Mouse (Mus musculus) forebrain, embryonic 13.5 days (tissue): ENCODE data around the gene Cadm4. TPM values are rescaled to one million over a fixed set of nuclear protein-coding genes. Genes with fewer than 3 reads are reported as not detected.
A peak's percentile ranks its signal among the peaks of the same experiment; 100 is the strongest.

Experiments
- ATAC-seq: fragments of 200-750 bp; cut with Nextera tagmentation; 2 replicates; pipeline ENCODE4 v1.8.0; 2017
- H3K27ac ChIP-seq: fragments of 300-500 bp; sonication (generic); 2 replicates; pipeline ENCODE4 v1.5.1; 2015; ENCODE audit warnings: inconsistent platforms, mild to moderate bottlenecking, moderate library complexity
- H3K27me3 ChIP-seq: fragments of 300-500 bp; sonication (generic); 2 replicates; pipeline ENCODE4 v1.6.1; 2015; ENCODE audit warnings: mild to moderate bottlenecking, inconsistent platforms
- H3K36me3 ChIP-seq: fragments of 300-500 bp; sonication (generic); 2 replicates; pipeline ENCODE4 v1.6.1; 2015; ENCODE audit warnings: mild to moderate bottlenecking, inconsistent platforms; ENCODE audit not compliant: poor library complexity, severe bottlenecking
- H3K4me1 ChIP-seq: fragments of 300-500 bp; sonication (generic); 2 replicates; pipeline ENCODE4 v1.6.1; 2015; ENCODE audit warnings: inconsistent platforms
- H3K4me2 ChIP-seq: fragments of 300-500 bp; sonication (generic); 2 replicates; pipeline ENCODE4 v1.6.1; 2015; ENCODE audit warnings: inconsistent platforms, mild to moderate bottlenecking, moderate library complexity
- H3K4me3 ChIP-seq: fragments of 300-500 bp; sonication (generic); 2 replicates; pipeline ENCODE4 v1.5.1; 2015; ENCODE audit warnings: mild to moderate bottlenecking, inconsistent platforms
- H3K9ac ChIP-seq: fragments of 300-500 bp; sonication (generic); 2 replicates; pipeline ENCODE4 v1.6.1; 2015; ENCODE audit warnings: mild to moderate bottlenecking, inconsistent platforms
- H3K9me3 ChIP-seq: fragments of 300-500 bp; sonication (generic); replicated peaks from 2 replicates; pipeline ENCODE4 v1.6.1; 2016; ENCODE audit warnings: inconsistent platforms
- WGBS: fragments of 180-500 bp; shearing (Covaris S2); methylation state at CpG from one replicate; pipeline ENCODE4 v1.1.7; 2015; 5-methylcytosine and 5-hydroxymethylcytosine counted together
- polyA plus RNA-seq: library from polyadenylated mRNA; unstranded; fragments of >200 nt; fragmentation: Nextera tagmentation; extraction: Ambion mirVana; gene quantifications from 2 replicates; pipeline ENCODE4 v1.2.1, GENCODE M21; 2015

Cadm4 gene
- polyA plus RNA-seq, 1 experiment from 2014 or later = 45.8 TPM

GRCm38 (mm10) chr7:24451855-24452311, 29.9 kb upstream of the Cadm4 start, which contains the start of gene Irgc1:
TSS of gene Irgc1 (minus strand) at chr7:24452297.
- ATAC-seq = no peak
- WGBS = 92% methylated on average over 9 of the region's 9 CpGs
- no peaks in the 10 kb centered on the region for H3K4me1 ChIP-seq

DNA sequence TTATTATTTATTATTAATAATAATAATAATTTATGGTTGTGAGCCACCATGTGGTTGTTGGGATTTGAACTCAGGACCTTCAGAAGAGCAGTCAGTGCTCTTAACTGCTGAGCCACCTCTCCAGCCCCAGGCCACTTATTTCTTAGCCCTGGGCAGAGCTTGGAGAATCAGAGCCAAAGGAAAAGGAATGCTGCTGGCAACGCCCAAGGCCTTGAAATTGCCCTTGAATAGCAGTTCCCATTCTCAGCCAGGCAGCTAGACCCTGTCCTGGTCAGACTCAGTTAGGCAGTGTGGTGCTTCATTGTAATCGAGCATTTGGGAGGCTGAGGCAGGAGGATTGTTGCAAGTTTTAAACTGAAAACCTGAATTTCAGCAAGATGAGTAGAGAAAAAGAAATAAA, 27.6 kb upstream of the Cadm4 start:
- Histone ChIP-seq H3K36me3 (no peaks in the 10 kb centered on the region), H3K9me3 (no peaks in the 10 kb centered on the region), H3K4me2 (no peak overlapping the region), H3K4me1 (no peaks in the 10 kb centered on the region), H3K9ac (no peak overlapping the region), H3K4me3 (no peak overlapping the region), H3K27me3 (no peaks in the 10 kb centered on the region; the same call in 1 of the 2 replicates), H3K27ac (no peak overlapping the region)
- no peak for ATAC-seq
- 84% methylated on average over 2 of the region's 2 CpGs for WGBS

More at GRCm38 (mm10) chr7:24451855-24452311, 29.9 kb upstream of the Cadm4 start, which contains the start of gene Irgc1:
- H3K9me3 ChIP-seq = no peaks in the 10 kb centered on the region
- H3K27ac ChIP-seq = no peak within 1 kb of the TSS
- no peak within 1 kb of the TSS for H3K4me2 ChIP-seq
- H3K4me3 ChIP-seq = no peak within 1 kb of the TSS
- no peaks in the 10 kb centered on the region; the same call in 1 of the 2 replicates for H3K27me3 ChIP-seq
- no peak within 1 kb of the TSS for H3K9ac ChIP-seq
- no peaks in the 10 kb centered on the region for H3K36me3 ChIP-seq

DNA sequence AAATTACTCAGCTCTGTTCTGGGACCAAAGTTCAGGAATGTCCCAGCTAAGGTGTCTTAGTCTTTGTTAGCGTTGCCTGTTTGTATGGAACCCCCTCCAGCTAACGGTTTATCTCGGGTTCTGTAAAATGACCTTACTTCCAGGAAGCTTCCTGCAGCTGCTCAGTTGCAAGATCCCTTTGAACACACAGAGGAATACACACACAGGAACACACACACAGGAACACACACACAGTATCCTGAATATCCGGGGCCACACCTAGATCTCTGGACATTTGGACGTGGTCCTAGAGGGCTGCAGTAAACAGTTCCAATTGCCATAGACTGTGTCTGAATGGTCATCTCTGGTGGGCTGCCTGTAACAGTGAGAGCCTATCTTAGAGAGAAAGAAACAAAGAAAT, 26.1 kb upstream of the Cadm4 start:
- WGBS = 86% methylated on average over 5 of the region's 5 CpGs
- Histone ChIP-seq H3K27ac (no peak overlapping the region), H3K4me1 (no peaks in the 10 kb centered on the region), H3K36me3 (no peaks in the 10 kb centered on the region), H3K27me3 (peaks cover under 1% of the 10 kb centered on the region; the same call in 1 of the 2 replicates), H3K9ac (no peak overlapping the region), H3K9me3 (no peaks in the 10 kb centered on the region), H3K4me3 (no peak overlapping the region), H3K4me2 (no peak overlapping the region)
- no peak for ATAC-seq

GRCm38 (mm10) chr7:24457726-24458370, 24.0 kb upstream of the Cadm4 start:
- H3K27me3 ChIP-seq = peaks cover 11% of the 10 kb centered on the region; the same call in 1 of the 2 replicates
- WGBS = 79% methylated on average over 10 of the region's 10 CpGs
- peaks cover 5% of the 10 kb centered on the region for H3K4me1 ChIP-seq
- H3K9me3 ChIP-seq = no peaks in the 10 kb centered on the region
- no peak overlapping the region for H3K4me3 ChIP-seq
- no peak overlapping the region for H3K27ac ChIP-seq
- ATAC-seq = no peak
- H3K4me2 ChIP-seq = no peak overlapping the region
- H3K36me3 ChIP-seq = no peaks in the 10 kb centered on the region
- no peak overlapping the region for H3K9ac ChIP-seq

GRCm38 (mm10) chr7:24459440-24459839, 22.4 kb upstream of the Cadm4 start:
- Histone ChIP-seq H3K4me3 (no peak overlapping the region), H3K4me1 (peaks cover 9% of the 10 kb centered on the region), H3K9ac (no peak overlapping the region), H3K27me3 (peaks cover 16% of the 10 kb centered on the region; the same call in 1 of the 2 replicates), H3K4me2 (no peak overlapping the region), H3K9me3 (no peaks in the 10 kb centered on the region), H3K27ac (no peak overlapping the region), H3K36me3 (no peaks in the 10 kb centered on the region)
- 80% methylated on average over 5 of the region's 5 CpGs for WGBS
- ATAC-seq = no peak

DNA sequence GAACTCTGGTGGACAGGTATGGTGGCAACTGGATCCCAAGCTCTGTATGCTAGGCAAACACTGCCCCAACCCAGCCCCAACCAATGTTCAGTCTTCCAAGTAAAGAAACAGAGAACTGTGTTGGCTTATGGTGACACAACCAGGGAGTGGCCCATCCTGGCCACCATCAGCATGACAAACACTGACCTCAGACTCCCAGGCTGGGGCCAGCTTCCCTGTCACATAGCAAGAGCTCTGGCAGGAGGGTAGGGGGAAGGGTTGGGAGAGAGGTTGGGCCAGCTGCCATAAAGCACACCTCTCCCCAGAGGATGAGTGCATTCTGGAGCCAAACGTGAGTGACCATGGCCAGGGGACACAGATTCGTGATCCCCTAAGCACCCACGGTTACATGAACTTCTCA, 22.0 kb upstream of the Cadm4 start:
- Histone ChIP-seq H3K9me3 (no peaks in the 10 kb centered on the region), H3K4me3 (no peak overlapping the region), H3K4me2 (no peak overlapping the region), H3K27me3 (peaks cover 16% of the 10 kb centered on the region; the same call in 1 of the 2 replicates), H3K4me1 (peaks cover 9% of the 10 kb centered on the region), H3K36me3 (no peaks in the 10 kb centered on the region), H3K27ac (no peak overlapping the region), H3K9ac (no peak overlapping the region)
- no peak for ATAC-seq
- WGBS = 72% methylated on average over 3 of the region's 3 CpGs

GRCm38 (mm10) chr7:24461376-24462051, 20.3 kb upstream of the Cadm4 start:
- peaks cover 16% of the 10 kb centered on the region; the same call in 1 of the 2 replicates for H3K27me3 ChIP-seq
- no peak overlapping the region for H3K27ac ChIP-seq
- H3K4me1 ChIP-seq = peaks cover 9% of the 10 kb centered on the region
- WGBS = 75% methylated on average over 14 of the region's 14 CpGs
- H3K9me3 ChIP-seq = no peaks in the 10 kb centered on the region
- H3K36me3 ChIP-seq = no peaks in the 10 kb centered on the region
- no peak overlapping the region for H3K9ac ChIP-seq
- ATAC-seq = no peak
- no peak overlapping the region for H3K4me2 ChIP-seq
- no peak overlapping the region for H3K4me3 ChIP-seq

- no peaks in the 10 kb centered on the region for H3K36me3 ChIP-seq
- WGBS = 7% methylated on average over 25 of the region's 27 CpGs
- no peak within 1 kb of the TSS for H3K4me3 ChIP-seq
- H3K27ac ChIP-seq = no peak within 1 kb of the TSS
- peaks cover 16% of the 10 kb centered on the region; the same call in 1 of the 2 replicates for H3K27me3 ChIP-seq
- H3K9me3 ChIP-seq = no peaks in the 10 kb centered on the region
- ATAC-seq = peak; percentile 24; the same call in 1 of the 2 replicates
- H3K4me2 ChIP-seq = peak within 1 kb of the TSS; percentile 19; the same call in 1 of the 2 replicates
- no peak within 1 kb of the TSS for H3K9ac ChIP-seq
- peaks cover 9% of the 10 kb centered on the region for H3K4me1 ChIP-seq
These were observed 19.2 kb upstream of the Cadm4 start, which contains the start of gene Plaur for GRCm38 (mm10) chr7:24462388-24463319. TSS of gene Plaur (plus strand) at chr7:24462484.

DNA sequence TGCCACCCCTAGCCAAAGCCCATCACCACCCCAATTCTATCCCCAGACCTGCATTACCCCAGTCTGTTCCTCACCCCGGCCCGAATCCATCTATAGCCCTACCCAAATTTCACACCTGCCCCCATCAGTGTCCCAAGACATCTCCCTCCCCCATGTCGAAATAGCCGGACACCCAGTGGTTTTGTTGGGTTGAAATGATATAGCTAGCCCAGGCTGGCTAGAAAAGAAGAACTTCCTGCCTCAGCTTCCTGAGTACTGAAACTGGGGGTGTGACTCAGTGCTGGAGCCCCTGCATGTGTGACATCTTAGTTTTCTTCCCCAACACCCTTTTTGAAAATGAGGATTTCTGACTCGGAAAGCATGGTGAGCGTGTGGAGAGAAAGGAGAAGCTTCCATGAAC, 15.0 kb upstream of the Cadm4 start:
- Histone ChIP-seq H3K4me1 (peaks cover 9% of the 10 kb centered on the region), H3K27me3 (peaks cover 11% of the 10 kb centered on the region; the same call in 1 of the 2 replicates), H3K9me3 (peaks cover 4% of the 10 kb centered on the region), H3K4me2 (no peak overlapping the region), H3K4me3 (no peak overlapping the region), H3K9ac (no peak overlapping the region), H3K36me3 (no peaks in the 10 kb centered on the region), H3K27ac (no peak overlapping the region)
- 95% methylated on average over 6 of the region's 6 CpGs for WGBS
- ATAC-seq = no peak

- no peak overlapping the region for H3K27ac ChIP-seq
- WGBS = 83% methylated on average over 5 of the region's 5 CpGs
- no peaks in the 10 kb centered on the region for H3K36me3 ChIP-seq
These were observed 13.9 kb upstream of the Cadm4 start for GRCm38 (mm10) chr7:24467886-24468285.

DNA sequence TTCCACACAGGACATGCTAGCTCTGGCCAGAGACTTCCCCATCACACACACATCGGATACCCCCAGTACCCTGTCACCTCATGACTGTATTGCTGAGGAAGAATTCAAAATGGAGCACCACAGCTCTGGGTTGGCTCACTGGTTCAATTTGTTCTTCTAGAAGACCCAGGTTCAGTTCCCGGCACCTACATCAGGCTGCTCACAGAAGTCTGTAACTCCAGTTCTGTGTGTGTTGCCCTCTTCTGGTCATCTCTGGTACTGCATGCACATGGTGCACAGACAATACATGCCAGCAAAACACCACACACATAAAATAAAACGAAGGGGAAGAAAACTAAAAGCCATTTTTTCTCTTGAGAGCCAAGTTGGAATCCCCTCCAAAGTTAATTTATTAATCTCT, 12.7 kb upstream of the Cadm4 start:
- Histone ChIP-seq H3K27me3 (0 out of 2 replicates have a peak, but pooled peaks cover 1% of the 10 kb centered on the region), H3K9me3 (peaks cover 4% of the 10 kb centered on the region), H3K9ac (no peak overlapping the region), H3K27ac (no peak overlapping the region), H3K36me3 (no peaks in the 10 kb centered on the region), H3K4me1 (no peaks in the 10 kb centered on the region), H3K4me2 (no peak overlapping the region), H3K4me3 (no peak overlapping the region)
- no peak for ATAC-seq
- WGBS = 82% methylated on average over 3 of the region's 3 CpGs

More at GRCm38 (mm10) chr7:24467886-24468285, 13.9 kb upstream of the Cadm4 start:
- Histone ChIP-seq H3K9me3 (peaks cover 4% of the 10 kb centered on the region), H3K4me2 (no peak overlapping the region), H3K27me3 (peaks cover 6% of the 10 kb centered on the region; the same call in 1 of the 2 replicates), H3K9ac (no peak overlapping the region), H3K4me1 (peaks cover 4% of the 10 kb centered on the region; the same call in 1 of the 2 replicates), H3K4me3 (no peak overlapping the region)
- no peak for ATAC-seq
